Mouse (Mus musculus) lung, adult 2 months (tissue): ENCODE results near the gene Dmpk.

Source experiments
- CTCF ChIP-seq: fragments of 200-500 bp; IDR thresholded peaks from 2 replicates; pipeline ENCODE4 v1.5.1; 2011; ENCODE audit warnings: mild to moderate bottlenecking, low read length, control low read depth; ENCODE audit not compliant: insufficient read depth
- POLR2A ChIP-seq: fragments of 200-500 bp; IDR thresholded peaks from 2 replicates; pipeline ENCODE4 v1.6.1; 2011; ENCODE audit warnings: low read depth, mild to moderate bottlenecking, control low read depth, low read length, borderline replicate concordance; ENCODE audit errors: extremely low read depth

- TF ChIP-seq CTCF (no peak), POLR2A (no peak)
Observed at GRCm38 (mm10) chr7:19075231-19075630, 8.4 kb upstream of the Dmpk start.
